Mouse (Mus musculus) spleen, adult 18-20 months (tissue): ENCODE measurements around the gene Cxcl10.
A peak's percentile ranks its signal among the peaks of the same experiment; 100 is the strongest.
"Not testable (repeated sequence)": the region's sequence is repeated elsewhere in the genome, so short reads cannot be mapped to it uniquely, and the experiment has no call there.

Experiments
- DNase-seq, 2 experiments: peaks; one replicate each; pipeline ENCODE4 v3.0.0; 2022; ENCODE audit warnings: mixed read lengths in 2 of 2

The Cxcl10 gene

DNA sequence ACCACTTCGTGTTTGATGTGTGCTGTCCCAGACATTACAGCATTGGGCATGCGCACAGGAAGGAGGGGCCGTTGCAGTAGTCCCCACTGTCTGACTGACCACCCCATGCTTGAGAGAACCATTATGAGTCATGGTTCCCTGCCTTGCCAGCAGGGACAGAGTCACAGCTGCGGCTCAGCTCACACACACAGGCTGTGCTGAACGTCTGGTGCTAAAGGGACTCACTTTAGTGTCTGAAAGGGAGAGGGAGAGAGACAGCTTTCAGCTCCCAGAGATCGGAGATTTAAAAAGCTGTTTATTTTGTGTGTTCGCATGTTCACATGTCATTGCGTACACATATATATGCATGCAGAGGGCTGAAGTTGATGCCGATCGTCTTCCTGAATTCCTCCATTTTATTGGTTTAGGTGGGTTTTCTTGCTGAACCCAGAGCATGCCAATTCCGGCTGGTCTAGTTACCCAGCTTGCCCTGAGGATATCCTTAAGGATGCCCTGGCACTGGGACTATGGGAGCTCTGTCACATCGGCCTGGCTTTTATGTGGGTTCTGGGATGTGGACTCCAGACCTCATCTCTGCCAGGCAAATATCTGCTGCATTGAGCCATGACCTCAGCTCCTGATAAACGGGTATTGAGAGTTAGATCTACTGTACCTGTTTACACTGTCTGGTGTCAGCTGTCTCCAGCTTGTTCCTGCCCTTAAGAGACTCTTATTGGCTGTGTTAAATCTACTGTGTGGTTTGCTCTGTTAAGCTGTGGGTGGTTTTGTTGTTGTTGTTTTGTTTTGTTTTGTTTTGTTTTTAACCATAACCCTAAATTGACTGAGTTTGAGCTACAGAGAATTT is 20.7 kb upstream of the Cxcl10 start:
- DNase-seq = no peak

DNA sequence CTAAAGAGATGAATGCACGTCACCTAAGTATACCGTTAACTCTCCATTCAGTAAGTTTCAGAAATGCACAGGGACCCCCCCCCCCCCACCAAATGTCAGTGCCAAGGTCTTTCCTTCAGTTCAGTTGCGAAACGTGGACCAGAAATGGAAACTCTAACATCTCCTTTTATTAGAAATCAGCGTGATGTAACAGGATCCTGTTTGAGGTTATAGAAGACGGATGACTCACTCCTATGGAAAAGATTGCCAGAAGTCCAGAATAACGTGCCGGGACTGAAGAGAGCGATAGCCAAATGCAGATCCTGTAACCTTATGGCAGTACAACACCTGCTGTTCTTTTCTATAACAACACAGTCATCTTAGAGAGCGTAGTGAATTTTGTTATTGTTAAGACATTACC is 19.7 kb upstream of the Cxcl10 start:
- no peak for DNase-seq

DNA sequence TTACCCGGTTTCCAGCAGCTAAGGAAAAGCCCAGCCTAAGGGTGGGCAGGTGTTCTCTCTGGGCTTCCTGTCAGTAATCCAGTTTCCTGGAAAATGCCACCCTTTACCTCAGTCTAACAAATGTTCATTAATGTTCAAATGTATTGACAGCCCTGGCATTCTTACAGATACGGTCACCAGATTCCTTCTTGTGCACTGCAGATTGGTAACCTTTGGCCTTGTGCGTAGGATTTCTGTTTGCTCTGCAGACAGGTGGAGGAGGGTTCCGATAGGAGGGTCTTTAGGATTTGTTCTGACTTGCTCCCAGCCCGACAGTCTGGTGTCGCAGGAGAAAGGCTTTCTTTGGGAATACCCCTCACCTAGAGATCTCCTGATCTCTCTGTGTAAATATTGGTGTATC is 17.9 kb upstream of the Cxcl10 start:
- DNase-seq = no peak

DNA sequence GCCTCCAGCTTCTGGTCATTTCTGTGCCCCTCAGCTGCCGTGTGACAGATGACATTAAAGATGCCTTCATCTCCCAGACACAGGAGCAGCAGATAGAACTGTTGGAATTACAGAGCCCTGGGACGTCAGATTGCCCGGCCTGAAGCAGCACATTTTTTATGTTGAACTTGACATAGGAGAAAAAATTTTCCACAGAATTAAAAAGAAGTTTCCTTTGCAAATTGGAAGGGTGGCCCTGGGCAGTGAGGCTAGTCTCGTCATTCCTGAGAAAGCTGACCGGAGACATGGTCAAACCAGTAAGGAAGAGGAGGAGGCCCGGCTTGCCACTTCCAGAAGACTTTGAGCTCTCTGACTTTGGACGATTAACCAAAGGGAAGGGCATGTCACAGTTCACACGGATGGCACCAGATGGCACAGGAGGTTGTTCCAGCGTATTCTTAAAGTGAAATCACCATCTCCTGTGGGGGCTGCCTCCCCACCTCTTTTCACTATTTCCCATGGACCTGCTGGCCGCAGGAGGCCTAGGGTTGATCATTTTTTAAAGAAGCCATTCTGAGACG is 16.5 kb upstream of the Cxcl10 start:
- DNase-seq = no peak

DNA sequence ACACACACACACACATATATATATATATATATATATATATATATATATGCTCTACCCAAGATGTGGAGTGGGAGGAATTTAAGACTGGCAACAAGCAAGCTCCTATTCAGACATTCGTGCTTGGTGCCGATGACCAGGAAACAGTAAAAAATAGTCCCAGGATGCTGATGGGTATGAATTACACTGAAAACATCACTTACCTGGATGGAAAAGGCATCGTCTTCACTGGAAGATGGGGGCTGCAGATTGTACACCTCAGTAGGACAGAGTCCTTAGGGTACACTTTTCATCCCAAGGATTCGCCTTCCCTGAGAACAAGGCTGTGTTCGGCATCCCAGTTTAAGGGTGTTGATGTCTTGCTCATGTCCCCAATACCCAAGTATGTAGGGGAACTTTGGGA is 15.3 kb upstream of the Cxcl10 start:
- no peak for DNase-seq

DNA sequence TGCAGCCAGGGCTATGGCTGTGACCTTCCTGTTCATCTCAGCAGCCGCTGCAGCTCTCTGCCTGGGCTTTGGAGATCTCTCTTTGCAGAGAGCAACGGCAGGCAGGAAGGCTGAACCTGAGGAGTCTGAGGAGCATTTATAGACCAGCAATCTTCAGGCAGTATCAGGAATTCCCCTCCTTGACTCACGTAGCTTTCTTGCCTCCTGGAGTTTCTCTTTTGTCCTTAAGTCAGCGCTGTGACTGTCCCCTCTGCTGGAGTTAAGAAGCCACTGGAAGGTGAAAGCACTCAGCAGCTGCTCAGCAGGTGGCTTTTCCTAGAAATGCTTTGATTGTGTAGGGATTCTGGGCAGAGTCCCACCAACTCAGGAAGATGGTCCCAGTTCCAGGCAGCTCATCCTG is 14.5 kb upstream of the Cxcl10 start:
- no peak for DNase-seq

DNA sequence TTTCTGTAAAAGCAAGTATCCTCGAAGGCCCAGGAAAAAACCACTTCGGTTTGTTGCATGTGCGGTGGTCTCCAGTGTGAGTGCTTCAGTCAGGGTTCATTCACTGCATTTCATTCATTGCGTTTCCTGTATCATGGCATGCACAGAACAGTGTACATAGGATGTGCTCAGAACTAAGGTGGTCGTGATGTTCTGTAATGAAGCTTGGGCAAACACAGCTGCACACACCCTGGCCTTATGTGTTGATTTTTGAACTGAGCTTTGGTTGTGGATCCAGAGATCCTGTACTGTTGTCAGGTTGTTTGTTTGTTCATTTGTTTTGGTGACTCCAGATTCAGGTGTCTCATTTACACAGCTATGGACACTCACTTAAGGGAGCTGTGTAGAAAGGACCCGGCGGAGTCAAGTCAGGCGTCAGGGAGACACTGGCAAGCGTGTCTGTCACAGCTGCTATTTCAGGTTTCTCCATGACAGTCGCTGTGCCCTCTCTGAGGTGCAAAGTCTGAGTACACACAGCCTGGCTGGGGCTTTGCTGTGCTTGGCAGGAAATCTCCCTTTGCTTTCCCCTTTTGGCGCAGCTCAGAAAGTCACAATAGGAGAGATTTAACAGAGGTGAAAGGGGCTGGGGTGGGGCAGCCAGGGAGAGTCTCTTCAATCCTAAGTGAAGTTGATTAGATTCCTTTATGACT is 10.2 kb upstream of the Cxcl10 start:
- no peak for DNase-seq

DNA sequence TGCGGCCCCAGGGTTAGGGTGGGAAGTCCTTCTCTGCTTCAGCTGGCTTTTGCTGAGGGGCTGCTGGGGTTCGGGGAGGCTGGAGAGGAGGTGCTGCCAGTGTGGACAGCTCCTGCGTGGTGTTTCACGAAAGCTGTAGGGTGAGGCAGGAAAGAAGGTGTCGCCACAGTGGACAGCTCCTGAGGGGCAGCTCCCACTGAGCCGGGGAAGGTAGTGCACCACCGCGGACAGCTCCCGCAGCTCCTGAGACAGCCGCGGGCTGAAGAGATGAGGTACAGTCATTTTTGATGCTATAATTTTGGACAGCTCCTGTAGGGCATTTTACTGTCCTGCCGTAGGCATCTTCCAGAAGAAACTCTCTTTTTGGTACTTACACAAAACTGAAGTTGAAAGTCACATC is 9.3 kb upstream of the Cxcl10 start:
- no peak for DNase-seq

DNA sequence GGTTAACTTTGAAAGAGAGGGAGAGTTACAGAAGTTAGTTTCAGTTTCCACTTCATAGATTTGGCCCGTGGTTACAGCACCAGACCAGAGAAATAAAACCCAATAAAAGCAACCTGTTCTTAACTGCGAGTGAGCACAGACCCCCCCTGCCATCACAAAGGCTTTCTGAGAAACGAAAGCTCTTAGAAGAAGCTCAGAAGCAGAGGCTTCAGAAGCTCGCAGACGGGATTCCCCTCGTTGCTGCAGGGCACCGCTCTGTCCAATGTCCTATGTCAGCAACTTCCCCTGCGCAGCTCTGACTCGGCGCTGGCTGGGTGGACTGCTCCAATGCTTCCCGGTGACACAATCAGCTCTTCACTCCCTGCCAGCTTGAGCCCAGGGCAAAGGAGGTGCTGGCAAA is 4.8 kb upstream of the Cxcl10 start:
- DNase-seq = peak; percentile 43 to 65

DNA sequence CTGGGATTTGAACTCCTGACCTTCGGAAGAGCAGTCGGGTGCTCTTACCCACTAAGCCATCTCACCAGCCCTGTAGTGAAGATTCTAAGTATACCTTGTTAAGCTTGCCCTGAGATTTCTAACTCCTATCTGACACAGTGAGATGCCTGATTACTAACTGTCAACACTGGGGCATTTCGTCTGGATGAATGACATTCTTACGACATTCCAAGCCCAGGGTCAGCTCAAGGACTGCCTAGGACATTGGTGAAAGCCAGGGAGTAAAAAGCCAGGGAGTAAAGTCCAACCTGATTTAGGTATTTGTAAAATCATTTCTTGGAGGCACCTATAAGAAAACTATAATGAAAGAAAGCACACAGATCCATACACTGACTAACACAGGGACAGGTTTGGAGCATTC is 4.0 kb upstream of the Cxcl10 start:
- DNase-seq = not testable (repeated sequence)

DNA sequence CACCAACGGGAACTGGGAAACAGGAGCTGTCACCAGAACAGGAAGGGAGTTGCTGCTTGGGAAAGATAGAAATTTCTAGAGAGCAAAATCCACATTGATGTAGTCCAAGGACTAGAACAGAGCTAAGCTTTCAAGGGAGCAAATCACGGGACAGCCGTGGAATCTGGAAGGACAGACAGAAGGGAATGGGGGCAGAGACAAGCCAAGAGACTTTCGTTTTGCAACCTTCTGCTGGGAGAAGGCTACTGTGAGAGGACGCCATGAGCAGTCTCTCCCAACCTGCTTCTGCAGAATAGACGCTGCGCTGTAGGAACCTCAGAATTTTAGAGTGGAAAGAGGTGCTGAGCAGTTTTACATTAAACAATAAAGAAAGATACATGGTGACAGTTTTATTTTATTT is 1.0 kb upstream of the Cxcl10 start:
- DNase-seq = no peak

DNA sequence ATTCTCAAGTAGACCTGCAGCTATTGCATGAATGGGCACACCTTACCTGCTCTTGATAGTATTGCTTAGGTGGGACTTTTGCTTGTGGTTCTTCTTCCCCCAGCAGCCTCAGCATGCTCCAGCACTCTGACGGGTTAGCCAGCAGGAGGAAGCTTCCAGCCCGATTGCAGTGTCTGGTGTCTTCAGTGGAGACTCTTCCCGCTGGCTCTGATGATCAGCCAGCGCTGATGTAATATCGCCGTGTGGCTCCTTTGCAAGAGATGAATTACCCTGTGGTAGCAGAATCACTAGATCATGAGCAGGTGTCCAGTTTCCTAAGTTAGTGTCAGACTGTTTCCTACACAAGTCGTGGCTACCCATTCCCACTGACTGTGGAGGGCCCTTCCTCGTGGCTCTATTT is 3.7 kb downstream of the Cxcl10 start:
- DNase-seq = no peak

DNA sequence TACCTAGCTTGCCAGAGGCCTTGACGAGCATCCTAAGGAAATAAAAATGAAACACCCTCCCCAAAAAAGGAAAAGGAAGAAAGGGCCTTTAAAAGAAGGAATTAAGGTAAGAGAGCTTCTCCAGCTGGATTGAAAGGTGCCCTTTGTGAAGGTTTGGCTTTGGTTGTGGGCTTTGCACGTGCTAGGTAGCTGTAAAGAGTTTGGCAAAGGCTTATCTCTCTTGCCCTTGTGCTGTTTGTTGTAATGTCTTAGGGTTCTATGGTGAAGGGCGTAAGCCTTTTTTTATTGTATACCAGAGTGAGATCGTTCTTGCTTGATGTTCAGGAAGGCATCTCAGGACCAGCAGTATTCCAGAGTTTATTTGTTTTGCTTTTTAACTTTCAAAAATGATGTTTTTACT is 8.1 kb downstream of the Cxcl10 start:
- DNase-seq = no peak

DNA sequence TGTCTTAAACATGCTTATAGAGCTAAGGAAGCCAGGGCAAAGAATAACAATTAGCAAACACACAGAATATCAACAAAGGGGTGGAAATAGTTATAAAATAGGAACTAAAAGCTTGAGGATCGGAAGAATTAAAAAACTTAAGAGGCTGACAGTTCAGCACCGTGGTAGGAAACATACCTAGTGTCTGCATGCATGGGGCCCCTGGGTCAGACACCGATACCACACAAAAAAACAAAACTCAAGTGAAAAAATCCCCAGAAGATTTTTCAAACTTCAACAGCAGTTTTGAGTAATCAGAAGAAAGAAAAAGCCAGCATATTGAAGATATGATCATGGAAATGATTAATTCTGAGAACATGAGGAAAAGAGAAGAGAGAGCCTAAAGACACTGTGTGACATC is 11.9 kb downstream of the Cxcl10 start:
- DNase-seq = no peak

DNA sequence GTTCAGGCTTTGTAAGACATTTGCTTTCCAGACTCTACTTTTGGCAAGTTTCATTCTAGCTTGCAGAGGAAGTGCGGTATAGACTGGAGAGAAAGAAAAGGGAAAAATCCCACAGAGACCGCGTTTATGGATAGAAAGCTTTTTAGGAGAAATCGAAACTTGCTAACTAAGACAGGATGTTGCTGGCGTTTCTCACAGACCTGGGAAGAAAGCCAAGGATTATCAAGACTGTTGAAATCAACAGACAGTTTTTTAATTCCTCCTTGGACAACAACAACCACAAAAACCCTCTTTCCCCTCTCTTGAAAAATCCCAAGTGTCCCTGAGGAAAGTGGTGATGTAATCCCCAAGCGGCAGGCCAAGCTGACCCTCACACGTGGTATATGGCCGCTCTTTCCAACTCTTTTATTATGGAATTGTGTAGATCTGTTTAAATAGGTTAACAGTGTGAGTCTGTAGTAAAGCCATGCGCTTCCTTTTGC is 16.3 kb downstream of the Cxcl10 start:
- DNase-seq = no peak

DNA sequence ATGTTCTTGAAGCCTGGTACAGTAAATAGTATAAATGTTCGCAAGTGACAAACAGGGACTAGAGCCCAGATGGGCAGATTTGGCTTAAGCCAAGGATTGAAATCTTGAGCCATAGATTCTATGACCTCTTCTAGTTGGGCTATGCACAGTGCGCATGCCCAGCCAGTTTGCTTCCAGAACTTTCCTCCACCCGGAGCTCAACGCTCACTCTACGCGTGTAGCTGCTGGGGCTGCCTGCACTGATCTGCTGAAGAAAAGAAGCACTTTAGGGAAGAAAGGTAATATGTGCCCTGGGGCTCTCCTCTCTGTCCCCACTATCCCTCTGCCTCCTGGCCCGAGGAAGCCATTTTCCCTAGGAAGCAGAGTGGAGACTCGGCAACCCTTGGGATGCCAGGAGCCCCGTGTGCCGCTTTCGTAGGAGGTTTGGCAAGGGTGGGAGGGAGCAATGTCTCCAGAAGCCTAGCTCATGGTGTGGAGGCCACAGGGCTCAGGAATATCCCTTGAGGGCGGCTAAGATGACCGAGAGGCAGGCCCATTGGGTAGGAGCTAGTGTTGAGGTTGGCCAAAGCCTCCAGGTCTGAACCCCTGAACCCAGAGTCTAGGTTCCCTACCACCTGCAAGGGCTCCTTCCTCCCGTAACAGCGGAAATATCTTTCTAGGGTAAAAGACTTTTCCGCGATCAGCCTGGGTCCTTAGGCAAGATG is 16.9 kb downstream of the Cxcl10 start, which contains the start of gene Art3:
Art3 (plus strand) TSS at position 193 of the 704 bp plus-strand sequence.
- DNase-seq = no peak

DNA sequence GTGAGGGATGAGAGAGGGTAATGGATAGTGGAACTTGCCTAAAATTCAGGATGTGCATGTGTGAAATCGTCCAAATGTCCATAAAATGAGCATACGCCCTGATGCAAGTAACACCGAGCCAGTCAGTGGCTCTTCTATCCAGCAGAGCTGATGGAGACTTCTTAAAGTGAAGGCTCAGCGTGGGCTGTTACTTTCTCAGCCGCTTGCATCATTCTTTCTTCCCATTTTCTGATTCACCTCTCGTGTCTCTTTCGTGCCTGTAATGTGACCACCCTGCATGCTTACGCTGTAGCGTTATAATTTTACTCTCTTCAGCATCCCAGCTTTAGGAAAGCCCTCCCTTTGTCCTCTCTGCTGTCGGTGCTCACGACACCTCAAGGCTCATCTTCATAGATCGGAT is 17.6 kb downstream of the Cxcl10 start:
- DNase-seq = no peak

DNA sequence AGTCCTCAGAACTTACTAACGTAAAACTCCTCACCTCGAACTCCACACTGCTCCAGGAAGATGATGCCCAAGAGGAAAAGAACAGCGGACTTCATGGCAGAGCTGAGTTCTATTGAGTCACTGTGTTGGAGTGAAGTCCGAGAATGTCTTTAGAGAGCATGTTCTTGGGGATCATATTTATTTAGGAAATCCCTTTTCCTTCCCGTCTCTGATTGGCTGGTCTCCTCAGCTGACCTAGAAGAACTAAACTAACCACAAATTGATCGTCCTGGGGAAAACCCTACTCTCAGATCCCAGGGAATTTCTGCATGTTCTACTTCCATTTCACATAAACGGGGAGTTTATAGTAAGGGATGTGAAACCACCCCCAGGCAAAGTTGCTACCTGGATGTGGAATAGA is 20.8 kb downstream of the Cxcl10 start, which contains the start of gene Cxcl9:
Cxcl9 (minus strand) TSS at position 151 of the 400 bp plus-strand sequence.
- no peak for DNase-seq

DNA sequence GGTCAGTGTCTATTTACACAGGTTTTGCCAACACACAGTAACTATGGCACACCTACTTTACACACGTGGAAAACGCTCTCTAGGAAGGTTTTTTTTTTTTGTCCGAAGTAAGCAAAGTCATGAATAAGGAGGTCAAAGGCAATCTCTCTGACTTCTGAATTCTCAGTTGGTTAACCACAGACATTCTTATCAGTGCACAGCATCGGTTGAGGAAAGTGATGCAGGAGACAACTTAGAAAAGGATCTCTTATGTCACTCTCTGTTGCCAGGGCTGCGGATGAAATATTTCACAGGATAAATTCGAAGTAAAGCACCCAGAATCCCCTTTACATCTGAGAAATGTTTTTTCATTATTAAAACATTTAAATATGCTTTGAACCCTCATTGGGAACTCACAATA is 21.3 kb downstream of the Cxcl10 start:
- DNase-seq = no peak

DNA sequence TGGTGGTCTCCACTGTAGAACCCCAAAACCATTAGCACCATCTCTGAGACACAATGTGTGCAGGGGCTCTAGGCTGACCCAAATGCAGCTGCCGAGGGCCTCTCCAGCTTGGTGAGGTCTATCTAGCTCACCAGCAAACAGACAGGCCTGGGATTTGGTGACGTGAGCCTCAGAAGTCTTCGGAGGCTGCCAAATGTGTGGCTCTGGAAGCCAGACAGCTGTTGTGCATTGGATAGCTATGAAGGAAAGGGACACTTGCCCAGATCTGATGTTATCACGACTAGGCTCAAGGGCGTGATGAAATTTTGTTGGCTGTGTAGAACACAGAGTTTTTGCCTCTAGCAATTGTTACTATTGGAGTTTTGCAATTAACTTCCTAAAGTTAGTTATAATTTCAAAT is 25.4 kb downstream of the Cxcl10 start:
- no peak for DNase-seq

DNA sequence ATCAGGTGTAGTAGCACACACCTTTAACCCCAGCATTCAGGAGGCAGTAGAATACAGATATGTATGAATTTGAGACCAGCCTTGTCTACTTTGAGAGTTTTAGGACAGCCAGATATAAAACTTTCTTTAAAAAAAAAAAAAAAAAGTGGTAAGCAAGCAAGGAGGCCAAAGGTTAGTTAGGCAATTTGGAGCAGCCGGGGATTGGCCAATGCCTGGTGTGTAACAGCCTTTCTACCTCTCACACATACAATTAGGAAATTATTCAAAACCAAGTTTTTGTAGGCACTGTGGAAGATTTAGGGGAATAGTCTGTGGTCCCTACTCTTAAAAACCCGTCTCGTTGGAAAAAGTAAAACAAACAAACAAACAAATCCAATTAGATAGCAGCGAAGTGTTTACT is 26.1 kb downstream of the Cxcl10 start:
- no peak for DNase-seq

DNA sequence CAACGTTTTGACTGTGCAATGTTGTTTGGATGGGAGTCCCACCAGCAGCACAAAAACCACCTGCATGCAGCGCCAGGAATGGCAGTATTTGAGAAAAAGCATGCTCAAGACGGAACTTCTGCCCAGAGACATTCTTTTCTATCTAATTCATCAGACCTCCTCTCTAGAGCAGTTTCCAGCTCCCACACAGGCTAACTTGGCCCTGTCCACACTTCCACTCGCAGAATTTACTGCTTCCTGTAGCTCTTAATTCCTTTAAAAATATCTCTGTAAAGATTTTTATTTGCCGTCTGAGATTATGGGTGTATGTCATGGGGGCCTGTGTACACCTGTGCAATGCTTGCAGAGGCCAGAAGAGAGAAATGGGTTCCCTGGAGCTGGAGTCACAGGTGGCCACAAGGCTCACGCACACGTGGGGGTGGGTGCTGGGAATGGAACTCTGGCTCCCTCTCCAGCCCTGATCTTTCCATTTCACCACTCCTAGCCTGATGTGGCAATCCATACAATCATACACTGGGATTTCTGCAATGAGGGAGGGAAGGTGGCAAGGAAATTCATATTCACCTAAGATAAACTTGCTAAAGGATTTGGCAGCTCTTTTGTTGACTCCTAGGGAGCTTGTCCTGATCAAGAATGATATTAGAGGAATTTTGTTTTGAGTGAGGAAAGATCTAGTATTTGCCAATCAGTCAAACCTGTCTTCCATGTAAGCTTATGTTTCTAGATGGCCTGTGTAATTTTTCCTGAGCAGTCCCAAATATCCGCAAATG is 26.9 kb downstream of the Cxcl10 start:
- DNase-seq = no peak
